Mouse (Mus musculus) B cell, adult 62 days (primary cell): Measurements from ENCODE around the gene Marcks. TPM values are rescaled to one million over a fixed set of nuclear protein-coding genes. Genes with fewer than 3 reads are reported as not detected.

Source experiments
- total RNA-seq: library from RNA; stranded (reverse); gene quantifications from 4 replicates; pipeline ENCODE4 v1.2.4, GENCODE M21; 2023

Gene Marcks
- total RNA-seq, result 47.1 to 50.6 TPM (median 48.6 TPM) in 4 replicates

DNA sequence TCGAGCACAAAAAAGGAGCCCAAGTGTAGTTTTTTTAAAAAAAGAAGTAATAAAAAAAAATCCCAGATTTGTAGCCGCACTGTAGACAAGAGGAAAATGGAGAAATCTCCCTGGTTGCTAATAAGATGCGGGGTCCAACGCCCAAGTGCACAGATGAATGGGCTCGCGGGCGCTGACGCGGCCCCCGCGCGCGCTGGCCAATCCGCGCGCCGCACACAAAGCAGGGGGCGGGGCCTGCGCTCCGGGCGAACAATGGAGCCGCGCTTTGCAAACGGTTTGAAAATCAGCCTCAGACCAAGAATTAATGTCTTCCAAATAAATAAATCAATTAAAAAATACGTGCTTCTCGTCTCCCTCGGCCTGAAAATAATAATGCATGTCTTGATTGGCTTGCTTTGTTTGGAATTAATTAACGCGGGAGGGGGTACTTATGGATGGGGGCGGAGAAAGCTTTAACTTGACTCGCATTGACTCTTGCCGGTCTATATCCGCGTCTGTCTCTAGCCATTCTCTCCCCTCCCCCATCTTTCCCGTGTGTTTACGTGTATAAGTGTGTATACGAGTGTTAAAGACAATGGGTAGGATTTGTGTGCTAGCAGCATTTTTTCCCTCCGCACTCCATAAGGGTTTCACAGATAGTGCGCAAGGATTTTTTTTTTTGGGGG is at the start of gene Marcks:
Gene Marcks (minus strand): TSS at position 143 of the 665 bp plus-strand sequence.

Other genes with a start within 250 kb of the Marcks start
- 41.0 to 46.1 TPM (median 43.6 TPM) in 4 replicates for gene Hdac2, start 164.4 kb downstream of the Marcks start, total RNA-seq